Mouse (Mus musculus) neural tube, embryonic 13.5 days (tissue): ENCODE results near the gene Gtsf2. TPM values are rescaled to one million over a fixed set of nuclear protein-coding genes. Genes with fewer than 3 reads are reported as not detected.

Experiments
- polyA plus RNA-seq: library from polyadenylated mRNA; unstranded; fragments of >200 nt; fragmentation: Nextera tagmentation; extraction: Ambion mirVana; gene quantifications from 2 replicates; pipeline ENCODE4 v1.2.1, GENCODE M21; 2015

The Gtsf2 gene
- polyA plus RNA-seq, 1 experiment from 2014 or later: not detected

Other genes with a start within 250 kb of the Gtsf2 start
- gene Cbx5, start 208.7 kb downstream of the Gtsf2 start, polyA plus RNA-seq: 104 and 116 TPM in 2 replicates
- 784 and 805 TPM in 2 replicates for gene Hnrnpa1, start 208.0 kb downstream of the Gtsf2 start, polyA plus RNA-seq
- gene Nfe2, start 190.1 kb downstream of the Gtsf2 start, polyA plus RNA-seq: 1.3 and 1.9 TPM in 2 replicates
- gene Copz1, start 175.8 kb downstream of the Gtsf2 start, polyA plus RNA-seq: 214 and 224 TPM in 2 replicates
- 0.57 and 0.62 TPM in 2 replicates for gene Gpr84, start 137.9 kb downstream of the Gtsf2 start, polyA plus RNA-seq
- gene Zfp385a, start 108.4 kb downstream of the Gtsf2 start, polyA plus RNA-seq: 17.1 and 18.4 TPM in 2 replicates
- gene Itga5, start 81.7 kb downstream of the Gtsf2 start, polyA plus RNA-seq: 9.2 and 11.6 TPM in 2 replicates
- not detected in 2 replicates for gene Gtsf1, start 18.0 kb downstream of the Gtsf2 start, polyA plus RNA-seq
- 2.2 and 2.6 TPM in 2 replicates for gene Nckap1l, start 5.3 kb upstream of the Gtsf2 start, polyA plus RNA-seq
- 83.3 and 88.7 TPM in 2 replicates for gene Pde1b, start 54.6 kb upstream of the Gtsf2 start, polyA plus RNA-seq
- 83.1 and 93.7 TPM in 2 replicates for gene Ppp1r1a, start 89.5 kb upstream of the Gtsf2 start, polyA plus RNA-seq
- gene Glycam1, start 116.6 kb upstream of the Gtsf2 start, polyA plus RNA-seq: not detected in 2 replicates